Mouse (Mus musculus) induced T-regulatory cell, adult 2 months (primary cell): ENCODE measurements around the gene Dnah9.
A peak's percentile ranks its signal among the peaks of the same experiment; 100 is the strongest.

Experiments used
- DNase-seq: peaks from one replicate; pipeline ENCODE4 v3.0.0-alpha.2; 2012; ENCODE audit warnings: low read depth

Dnah9 gene

GRCm38 (mm10) chr11:66167801-66168651 lies at the start of gene Dnah9:
Gene Dnah9, minus strand, starts transcription at chr11:66168551.
- no peak for DNase-seq

DNA sequence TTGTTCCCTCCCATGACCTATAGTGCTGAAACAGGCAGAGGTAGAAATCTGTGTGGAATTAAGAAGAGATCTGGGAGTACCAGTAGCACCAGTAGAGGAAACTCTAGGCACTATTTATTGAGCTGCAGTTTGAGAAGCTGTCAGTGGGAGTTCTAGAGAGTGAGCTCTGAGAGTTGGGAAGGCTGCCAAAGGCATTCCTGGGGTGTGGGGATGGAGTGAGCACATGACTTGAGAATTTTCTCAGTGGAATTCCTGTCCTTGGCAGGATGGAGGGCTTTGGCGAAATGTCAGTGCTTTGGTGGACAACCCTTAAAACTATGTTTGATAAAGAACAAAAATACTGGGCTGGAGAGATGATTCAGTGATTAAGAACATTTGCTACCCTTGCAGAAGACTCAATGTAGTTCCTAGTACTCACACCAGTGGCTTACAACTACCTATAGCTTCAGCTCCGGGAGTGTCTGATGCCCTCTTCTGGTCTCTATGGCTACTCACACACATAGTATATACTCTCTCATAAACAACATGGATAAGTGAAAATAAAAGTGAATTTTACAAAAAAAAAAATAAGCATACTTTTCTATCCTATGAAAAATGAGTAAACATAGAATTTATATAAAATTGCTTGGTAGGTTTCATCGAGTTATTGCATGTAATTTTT lies 20.4 kb upstream of the Dnah9 start:
- DNase-seq: no peak

DNA sequence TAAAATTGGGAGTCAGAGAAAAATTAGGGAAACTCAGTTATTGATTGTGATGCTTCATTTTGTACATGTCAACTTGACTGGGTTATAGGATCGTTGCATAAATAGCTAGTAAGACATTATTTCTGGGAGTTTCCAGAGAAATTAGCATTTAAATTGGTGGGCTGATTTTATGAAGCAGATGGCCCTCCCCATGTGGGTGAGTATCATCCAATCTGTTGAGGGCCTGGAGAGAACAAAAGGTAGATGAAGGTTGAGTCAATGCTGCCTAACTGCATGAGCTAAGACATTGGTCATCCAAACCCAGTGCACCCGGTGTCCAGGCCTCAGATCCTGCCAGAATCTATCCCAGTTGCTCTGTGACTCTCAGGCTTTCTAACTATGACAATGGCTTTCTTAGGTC lies 19.8 kb upstream of the Dnah9 start:
- no peak for DNase-seq

- DNase-seq: no peak
Observed at GRCm38 (mm10) chr11:66177781-66178180, 9.4 kb upstream of the Dnah9 start.

GRCm38 (mm10) chr11:66164022-66164421 lies 4.3 kb downstream of the Dnah9 start:
- DNase-seq: no peak

DNA sequence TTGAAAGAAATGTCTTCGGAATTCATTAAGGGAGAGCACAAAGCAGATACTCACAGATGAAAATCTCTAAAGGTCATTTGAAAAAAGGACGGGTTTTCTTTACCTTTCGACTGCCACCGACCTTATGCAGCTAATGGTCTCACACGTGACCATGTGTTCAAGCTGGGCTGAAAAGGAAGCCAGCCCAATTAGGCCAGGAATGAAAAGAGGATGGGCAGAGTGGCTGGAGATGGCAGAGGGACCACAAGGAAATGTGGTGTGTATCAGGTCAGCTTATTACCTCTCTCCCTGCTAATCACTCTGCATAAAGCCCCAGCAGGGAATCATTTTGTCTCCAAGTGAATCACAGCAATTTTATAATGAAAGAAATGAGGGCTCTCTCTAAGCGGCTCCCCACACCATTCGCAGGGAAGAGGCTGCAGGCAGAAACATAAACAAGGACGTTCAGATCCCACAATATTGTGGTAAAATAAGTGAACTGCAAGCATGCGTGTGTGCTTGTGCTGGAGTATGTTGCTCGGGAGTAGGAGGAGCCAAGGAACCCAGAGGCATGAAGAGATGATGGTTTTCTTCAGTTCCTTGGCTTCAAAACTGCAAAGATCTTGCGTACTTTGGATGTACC lies 27.6 kb downstream of the Dnah9 start:
- no peak for DNase-seq

DNA sequence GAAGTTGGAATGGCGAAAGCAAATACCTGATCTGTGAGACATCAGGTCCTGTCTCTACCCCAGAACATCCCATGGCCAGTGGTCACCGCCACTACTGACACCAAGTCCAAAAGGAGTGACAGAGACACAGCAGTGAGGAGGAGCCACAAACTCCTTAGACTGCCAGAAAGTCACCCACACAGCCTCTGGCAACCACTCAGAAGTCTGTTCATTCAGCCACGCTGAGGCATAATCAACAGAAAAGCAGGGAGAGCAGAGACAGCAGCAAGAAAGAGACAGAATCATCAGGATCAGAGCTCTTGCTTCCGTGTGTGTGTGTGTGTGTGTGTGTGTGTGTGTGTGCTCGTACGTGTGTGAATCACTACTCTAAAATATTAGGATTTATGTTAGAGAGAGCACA lies 33.5 kb downstream of the Dnah9 start:
- no peak for DNase-seq

DNA sequence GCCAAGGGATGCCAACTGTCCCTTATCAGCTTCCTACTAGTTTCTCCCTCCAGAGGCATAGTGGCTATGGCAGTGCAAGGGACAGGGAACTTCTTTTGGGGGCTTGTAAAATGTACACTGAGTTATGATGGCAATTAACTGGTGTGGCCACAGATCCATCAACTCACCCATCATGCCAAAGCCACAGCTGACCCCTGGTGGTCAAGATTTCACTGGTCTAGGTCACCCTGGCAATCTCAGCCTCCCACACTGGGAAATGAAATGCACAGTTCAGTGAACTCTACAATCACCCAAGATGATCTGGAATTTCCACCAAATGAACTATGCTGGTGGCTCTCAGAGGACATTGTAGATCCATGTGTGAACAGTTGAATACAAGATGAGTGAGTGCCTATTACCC lies 42.2 kb downstream of the Dnah9 start:
- DNase-seq: no peak

DNA sequence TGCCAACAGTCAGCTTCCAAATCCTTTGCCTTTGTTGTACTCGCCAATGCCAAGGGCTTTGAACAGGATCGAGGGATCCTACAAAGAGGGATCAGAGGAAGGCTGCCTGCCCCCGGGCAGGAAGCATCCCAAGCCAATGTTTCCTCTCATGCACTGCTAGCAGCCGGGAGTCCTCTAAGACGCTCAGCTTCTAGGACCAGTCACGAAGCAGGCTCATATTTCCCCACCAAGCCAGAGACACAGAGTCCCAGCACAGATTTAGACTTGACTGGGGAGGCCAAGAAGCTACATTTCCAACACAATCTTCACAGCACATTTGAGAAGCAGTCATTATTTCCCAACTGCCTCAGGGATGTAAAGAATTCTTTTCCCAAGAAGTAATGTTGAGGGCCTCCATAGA lies 43.9 kb downstream of the Dnah9 start:
- no peak for DNase-seq

DNA sequence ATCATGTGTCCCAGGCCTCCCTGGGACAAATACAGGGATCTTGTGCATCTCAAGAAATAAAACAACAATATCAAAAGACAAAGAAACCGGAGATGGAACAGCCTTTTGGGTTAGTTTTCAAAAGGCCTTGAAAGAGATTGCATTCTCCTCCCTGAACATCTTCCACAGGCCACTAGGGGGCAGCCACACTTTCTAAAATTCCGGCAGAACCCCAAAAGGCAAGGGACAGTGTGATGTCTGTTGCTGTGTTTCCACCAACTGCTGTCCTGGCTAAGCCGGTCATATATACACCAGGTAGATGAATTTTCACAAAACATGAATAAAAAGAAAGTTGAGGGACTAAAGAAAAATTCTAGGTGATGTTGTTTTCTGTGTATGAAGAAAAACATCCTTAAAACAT lies 46.3 kb downstream of the Dnah9 start:
- DNase-seq: peak; percentile 11

DNA sequence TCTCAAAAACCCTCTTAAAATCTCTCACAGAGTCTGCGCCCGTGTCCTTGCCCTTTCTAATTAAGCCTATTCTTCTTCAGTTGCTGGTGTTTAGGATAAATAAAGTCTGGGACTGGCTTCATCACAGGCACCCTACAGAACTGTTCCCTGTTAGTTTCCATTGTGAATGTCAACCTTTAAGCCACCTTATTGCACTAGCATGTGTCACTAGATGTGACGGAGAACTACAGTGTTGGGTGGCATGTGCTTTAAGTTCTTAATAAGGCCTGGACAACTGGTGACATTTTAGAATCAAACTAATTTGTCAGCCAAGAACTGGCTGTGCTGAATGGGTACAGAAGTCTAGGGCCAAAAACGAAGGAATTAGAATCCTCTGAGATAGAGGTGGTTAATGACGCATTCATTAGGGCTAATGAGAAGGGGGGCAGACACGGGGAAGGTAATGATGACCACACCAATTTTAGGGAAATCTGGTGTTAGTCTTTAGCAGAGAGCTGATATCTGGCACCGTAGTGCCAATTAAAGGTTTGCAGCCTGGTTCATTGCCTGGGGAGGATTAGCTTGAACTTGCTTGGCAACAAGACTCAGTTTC lies 84.6 kb downstream of the Dnah9 start:
- no peak for DNase-seq

- no peak for DNase-seq
Observed at GRCm38 (mm10) chr11:66072921-66073320, 95.4 kb downstream of the Dnah9 start.

DNA sequence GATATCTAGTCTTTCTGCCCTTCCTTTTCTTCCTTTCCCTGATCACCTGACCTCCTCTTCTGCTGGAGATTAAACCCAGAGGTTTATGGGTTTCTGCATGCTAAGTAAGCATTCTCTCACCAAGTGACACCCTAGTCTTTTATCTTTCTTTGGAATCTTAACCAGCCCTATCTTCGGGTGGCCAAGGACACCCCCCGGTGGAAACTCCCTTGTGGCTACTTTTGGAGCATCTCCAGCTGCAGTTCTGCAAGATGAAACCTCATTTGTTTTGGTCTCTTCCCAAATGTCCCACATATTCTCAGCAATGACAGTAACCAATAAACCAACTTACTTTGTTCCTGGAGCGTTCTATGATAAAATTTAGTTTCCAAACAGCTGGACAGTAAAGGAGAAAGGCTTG lies 109.4 kb downstream of the Dnah9 start:
- DNase-seq: no peak

DNA sequence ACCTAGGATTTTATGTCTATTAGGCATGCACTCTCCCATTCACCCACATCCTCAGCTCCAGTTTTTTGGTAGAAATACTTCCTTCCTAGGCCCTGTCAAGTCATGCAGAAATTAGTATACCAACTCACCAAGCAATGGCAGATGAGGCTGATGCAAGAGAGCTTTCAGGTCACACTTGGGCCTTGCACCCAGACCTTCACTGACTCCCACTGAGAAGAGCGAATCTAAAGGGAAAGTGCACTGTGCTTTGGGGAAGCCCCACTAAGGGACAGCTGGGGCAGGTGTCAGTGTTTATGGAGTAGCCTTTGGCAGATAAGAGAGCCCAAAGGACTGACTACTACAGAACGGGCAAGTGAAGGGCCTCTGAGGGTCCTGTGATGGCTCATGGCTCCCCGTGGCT lies 117.1 kb downstream of the Dnah9 start:
- no peak for DNase-seq

DNA sequence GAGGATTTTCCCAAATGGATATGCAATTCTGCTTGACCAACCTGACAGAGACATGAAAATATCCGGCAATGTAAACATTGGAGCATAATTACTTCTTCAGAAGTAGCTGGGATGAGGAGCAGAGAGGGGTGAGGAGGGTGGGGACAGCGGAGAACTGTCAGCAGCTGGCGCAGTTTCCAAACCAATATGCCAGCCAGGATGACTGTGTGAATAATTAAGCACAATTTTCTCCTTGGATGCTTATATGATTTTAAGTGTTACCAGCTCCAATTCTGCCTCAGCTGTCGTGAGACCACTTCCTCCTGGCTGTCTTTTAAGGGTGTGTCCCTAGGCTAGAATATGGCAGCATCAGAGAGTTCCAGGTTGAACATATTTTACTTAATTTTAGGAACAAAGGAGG lies 119.2 kb downstream of the Dnah9 start:
- no peak for DNase-seq

- DNase-seq: no peak
Observed at GRCm38 (mm10) chr11:66046594-66047193, 121.7 kb downstream of the Dnah9 start.

- DNase-seq: no peak
Observed at GRCm38 (mm10) chr11:66043635-66044034, 124.7 kb downstream of the Dnah9 start.

DNA sequence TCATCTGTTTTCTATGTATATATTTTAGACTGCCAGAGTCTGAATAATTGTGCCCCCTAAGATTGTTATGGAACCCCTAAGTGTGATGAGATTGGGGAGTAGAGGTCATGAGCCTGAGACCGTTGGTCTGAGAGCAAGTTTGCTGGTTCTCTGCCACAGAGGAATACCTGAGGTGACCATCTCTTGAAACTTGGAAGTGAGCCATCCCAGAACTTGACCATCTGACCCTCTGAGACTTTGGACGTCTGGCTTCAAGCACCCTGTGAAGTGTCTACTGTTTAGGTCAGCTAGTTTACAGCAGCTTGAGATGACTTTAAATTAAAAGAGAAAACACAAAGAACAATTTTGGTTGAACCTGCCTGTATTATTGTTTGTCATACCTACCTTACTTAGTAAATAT lies 125.8 kb downstream of the Dnah9 start:
- DNase-seq: no peak

GRCm38 (mm10) chr11:66025728-66026127 lies 142.6 kb downstream of the Dnah9 start:
- DNase-seq: no peak

GRCm38 (mm10) chr11:65975871-65976270 lies 192.5 kb downstream of the Dnah9 start:
- DNase-seq: no peak

DNA sequence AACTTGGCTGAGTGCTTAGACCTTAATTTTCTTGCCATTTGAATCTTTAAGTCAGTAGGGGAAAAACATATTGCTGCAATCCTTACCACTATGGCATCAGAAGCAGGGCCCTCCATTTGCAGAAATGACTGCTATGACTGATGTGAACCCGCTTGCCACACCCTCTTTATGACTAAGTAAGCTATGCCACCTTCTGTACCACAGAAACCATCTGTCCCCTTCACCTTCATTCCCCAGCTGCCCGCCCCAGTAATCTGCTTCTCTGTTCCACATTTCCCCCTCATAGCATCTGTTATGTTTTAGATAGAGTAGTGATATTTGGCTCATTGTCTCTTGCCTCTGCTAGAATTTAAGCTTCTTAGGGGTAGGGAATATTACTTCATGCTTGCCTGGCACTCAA lies 237.6 kb downstream of the Dnah9 start:
- DNase-seq: no peak

GRCm38 (mm10) chr11:65930359-65930758 lies 238.0 kb downstream of the Dnah9 start:
- DNase-seq: no peak
